Mouse (Mus musculus) mature B cell (primary cell): ENCODE results near the gene Olfr1383.
"Not testable (repeated sequence)": the region's sequence is repeated elsewhere in the genome, so short reads cannot be mapped to it uniquely, and the experiment has no call there.

Experiments
- in situ Hi-C: fragments of 300-500 bp; cut with MboI; formaldehyde crosslinking; loops from 2 replicates; pipeline ENCODE4 v1.14.3; 2019

The Olfr1383 gene

GRCm38 (mm10) chr11:49519348-49519747, at the start of gene Olfr1383:
Olfr1383 (plus strand) TSS chr11:49519648.
- in situ Hi-C loops = no loop called here

GRCm38 (mm10) chr11:49485973-49486372, 33.5 kb upstream of the Olfr1383 start:
- in situ Hi-C loops = no loop called here

GRCm38 (mm10) chr11:49488770-49489169, 30.7 kb upstream of the Olfr1383 start, which contains the start of gene Olfr1385:
Olfr1385 (plus strand) TSS chr11:49489070.
- in situ Hi-C loops = not testable (repeated sequence)

GRCm38 (mm10) chr11:49518086-49518485, 1.4 kb upstream of the Olfr1383 start:
- in situ Hi-C loops = no loop called here

- in situ Hi-C loops = no loop called here
These were observed 8.5 kb downstream of the Olfr1383 start, which contains the start of gene Olfr1382 for GRCm38 (mm10) chr11:49527947-49528346. Olfr1382 (plus strand) TSS chr11:49528247.

GRCm38 (mm10) chr11:49532761-49533160, 13.3 kb downstream of the Olfr1383 start:
- in situ Hi-C loops = no loop called here

GRCm38 (mm10) chr11:49536631-49537030, 17.2 kb downstream of the Olfr1383 start:
- in situ Hi-C loops = not testable (repeated sequence)

- in situ Hi-C loops = not testable (repeated sequence)
These were observed 23.7 kb downstream of the Olfr1383 start, which contains the start of gene Olfr1381 for GRCm38 (mm10) chr11:49543149-49543548. Olfr1381 (plus strand) TSS chr11:49543449.

GRCm38 (mm10) chr11:49554033-49554432, 34.6 kb downstream of the Olfr1383 start:
- in situ Hi-C loops = not testable (repeated sequence)

GRCm38 (mm10) chr11:49556578-49556977, 37.1 kb downstream of the Olfr1383 start, which contains the start of gene Olfr1380:
Olfr1380 (plus strand) TSS chr11:49556878.
- in situ Hi-C loops = not testable (repeated sequence)

GRCm38 (mm10) chr11:49575054-49575453, 55.6 kb downstream of the Olfr1383 start:
- in situ Hi-C loops = not testable (repeated sequence)
